16 mouse cellular contexts compared by ENCODE assay signal in genomic region chr9:119051158-119051557, GRCm38 (mm10). TPM values are rescaled to one million over a fixed set of nuclear protein-coding genes. Genes with fewer than 3 reads are reported as not detected.
DNase-seq lines count a peak whose midpoint lies in the region; ATAC-seq and TF ChIP-seq lines count a peak whose summit lies in the region.
"Had no signal": no experiment of that assay in that cellular context is flagged by ENCODE, and none has a peak within 500 bp of the region (broad histone marks: within the 10 kb centered on the region; RNA-seq: fewer than 3 reads in every experiment).

No protein-coding gene starts in this region.

- peak overlapping the region; percentile 69; the same call in 1 of the 2 replicates for H3K27ac ChIP-seq in kidney, embryonic 15.5 days
- H3K27ac ChIP-seq in limb, embryonic 10.5 days, result peak overlapping the region; percentile 38; the same call in 1 of the 2 replicates
- H3K27ac ChIP-seq in thymus, adult 2 months (ENCODE audit: control insufficient read depth, insufficient read depth, low read length), result no peak overlapping the region
- H3K27ac ChIP-seq: midbrain, embryonic 15.5 days; neural tube, embryonic 13.5 days had no signal

- TF ChIP-seq CTCF in thymus, adult 2 months (IDR thresholded peaks at IDR 0.05; ENCODE audit: borderline replicate concordance, control insufficient read depth, extremely low read depth, insufficient read depth, low read length, poor library complexity), result no peak

- H3K4me2 ChIP-seq in kidney, embryonic 15.5 days, result no peak overlapping the region
- H3K4me2 ChIP-seq: embryonic facial prominence, embryonic 15.5 days; midbrain, embryonic 15.5 days; neural tube, embryonic 13.5 days had no signal

- no peak for ATAC-seq in kidney, embryonic 15.5 days (replicated peaks; ENCODE audit: low FRiP score)
- ATAC-seq: activated CD4-positive, CD25-positive, alpha-beta regulatory T cell, adult 4 months; forebrain, postnatal 0 days; hindbrain, embryonic 16.5 days; midbrain, embryonic 15.5 days had no signal

- WGBS in kidney, embryonic 15.5 days, result 62% methylated on average over 2 of the region's 2 CpGs
- 87% methylated on average over 2 of the region's 2 CpGs for WGBS in limb, embryonic 10.5 days
- 82% methylated on average over 2 of the region's 2 CpGs for WGBS in thymus, adult 2 months

- no peaks in the 10 kb centered on the region for H3K27me3 ChIP-seq in kidney, embryonic 15.5 days
- H3K27me3 ChIP-seq in limb, embryonic 10.5 days (ENCODE audit: low read depth, poor library complexity, severe bottlenecking), result peaks cover 14% of the 10 kb centered on the region
- H3K27me3 ChIP-seq in thymus, adult 2 months (ENCODE audit: control insufficient read depth, insufficient read depth, low read length), result no peaks in the 10 kb centered on the region
- H3K27me3 ChIP-seq: embryonic facial prominence, embryonic 15.5 days; lung, embryonic 15.5 days had no signal

- H3K9me3 ChIP-seq in kidney, embryonic 15.5 days (replicated peaks), result no peaks in the 10 kb centered on the region
- H3K9me3 ChIP-seq in limb, embryonic 10.5 days (replicated peaks), result no peaks in the 10 kb centered on the region
- H3K9me3 ChIP-seq: embryonic facial prominence, embryonic 15.5 days; lung, embryonic 15.5 days; midbrain, embryonic 15.5 days; neural tube, embryonic 13.5 days had no signal

- no peak for TF ChIP-seq POLR2A in thymus, adult 2 months (IDR thresholded peaks at IDR 0.05; ENCODE audit: control insufficient read depth, extremely low read depth, insufficient read depth, low read length, poor library complexity)

- peaks cover 36% of the 10 kb centered on the region for H3K4me1 ChIP-seq in kidney, embryonic 15.5 days
- peaks cover 47% of the 10 kb centered on the region for H3K4me1 ChIP-seq in limb, embryonic 10.5 days
- no peaks in the 10 kb centered on the region for H3K4me1 ChIP-seq in thymus, adult 2 months (replicated peaks; ENCODE audit: control insufficient read depth, insufficient read depth, low read length)

- no peaks in the 10 kb centered on the region for H3K36me3 ChIP-seq in kidney, embryonic 15.5 days
- H3K36me3 ChIP-seq in limb, embryonic 10.5 days, result no peaks in the 10 kb centered on the region
- H3K36me3 ChIP-seq in thymus, adult 2 months (ENCODE audit: control insufficient read depth, insufficient read depth, low read length), result no peaks in the 10 kb centered on the region
- H3K36me3 ChIP-seq: embryonic facial prominence, embryonic 15.5 days; lung, embryonic 15.5 days; midbrain, embryonic 15.5 days; neural tube, embryonic 13.5 days had no signal

- no peak for DNase-seq in kidney, adult 11 months
- peak; percentile 49 for DNase-seq in 3134 (ENCODE audit: extremely low read depth, insufficient read length, low spot score)
- DNase-seq in 3T3-L1 (ENCODE audit: low read depth, low spot score), result peak; percentile 91
- DNase-seq in limb, embryonic 10.5 days (ENCODE audit: low spot score), result no peak
- no peak for DNase-seq in thymus, adult 2 months
- no peak for DNase-seq in left cerebral cortex, postnatal 4 days
- DNase-seq: cerebellum, postnatal 25 days; forebrain, postnatal 0 days; gastrocnemius, postnatal 25 days had no signal

- intact Hi-C loops in left cerebral cortex, postnatal 4 days (cut with DNase I), result no loop called here

- no peak overlapping the region for H3K9ac ChIP-seq in kidney, embryonic 15.5 days
- H3K9ac ChIP-seq: embryonic facial prominence, embryonic 15.5 days; forebrain, postnatal 0 days; lung, embryonic 15.5 days; midbrain, embryonic 15.5 days; neural tube, embryonic 13.5 days had no signal

- no peak overlapping the region for H3K4me3 ChIP-seq in kidney, embryonic 15.5 days (replicated peaks)
- H3K4me3 ChIP-seq in limb, embryonic 10.5 days, result no peak overlapping the region
- H3K4me3 ChIP-seq in thymus, adult 2 months (ENCODE audit: control insufficient read depth, insufficient read depth, low read length), result no peak overlapping the region
- H3K4me3 ChIP-seq: embryonic facial prominence, embryonic 15.5 days; lung, embryonic 15.5 days; midbrain, embryonic 15.5 days; neural tube, embryonic 13.5 days had no signal

RNA-seq across cellular contexts. Expression of gene Vill, which starts 1.4 kb away (rescaled TPM):
- 36.4 and 46.2 TPM in 2 replicates for polyA plus RNA-seq in kidney, embryonic 15.5 days (2015; fragmentation: Nextera tagmentation; extraction: Ambion mirVana)
- polyA plus RNA-seq in limb, embryonic 10.5 days (2016; fragmentation: Nextera tagmentation; extraction: Ambion mirVana), result 19.5 and 26.3 TPM in 2 replicates
- polyA plus RNA-seq in thymus, adult 2 months (2012; rRNA removed), result 6.7 and 7.9 TPM in 2 replicates
- total RNA-seq in left cerebral cortex, postnatal 4 days (2021), result 1 to 10 TPM; 1.2 to 2.4 TPM

RNA-seq across cellular contexts. Expression of gene Plcd1, which starts 42.1 kb away (rescaled TPM):
- polyA plus RNA-seq in kidney, embryonic 15.5 days (2015; fragmentation: Nextera tagmentation; extraction: Ambion mirVana), result 20.0 and 20.1 TPM in 2 replicates
- polyA plus RNA-seq in limb, embryonic 10.5 days (2016; fragmentation: Nextera tagmentation; extraction: Ambion mirVana), result 11.2 and 14.3 TPM in 2 replicates
- 17.7 and 22.7 TPM in 2 replicates for polyA plus RNA-seq in thymus, adult 2 months (2012; rRNA removed)
- total RNA-seq in left cerebral cortex, postnatal 4 days (2021), result 10 to 100 TPM; 16.3 to 17.3 TPM

RNA-seq across cellular contexts. Expression of gene Dlec1, which starts 51.1 kb away (rescaled TPM):
- 2.6 and 6.2 TPM in 2 replicates for polyA plus RNA-seq in kidney, embryonic 15.5 days (2015; fragmentation: Nextera tagmentation; extraction: Ambion mirVana)
- polyA plus RNA-seq in limb, embryonic 10.5 days (2016; fragmentation: Nextera tagmentation; extraction: Ambion mirVana), result 0.63 and 1.0 TPM in 2 replicates
- polyA plus RNA-seq in thymus, adult 2 months (2012; rRNA removed), result 0.73 and 1.2 TPM in 2 replicates
- total RNA-seq in left cerebral cortex, postnatal 4 days (2021), result 1 to 10 TPM in 1 of 2 experiments, under 1 TPM in 1; 0.82 to 2.6 TPM

Comparison
In these comparisons a context has a peak if more than half of its experiments do, and no peak if none do; other contexts are left out.
1. DNase-seq: peak in 3134 (single experiment) and 3T3-L1 (single experiment); none in kidney, adult 11 months (single experiment), limb, embryonic 10.5 days (single experiment), thymus, adult 2 months (single experiment) and left cerebral cortex, postnatal 4 days (single experiment).